Mouse (Mus musculus): ENCODE results near the gene Ank2.

GRCm38 (mm10) chr3:127213534-127213933 lies 285.6 kb downstream of the Ank2 start:
- TF ChIP-seq CTCF (IDR thresholded peaks at IDR 0.05; ENCODE audit: low read depth) (no peak), EP300 (IDR thresholded peaks at IDR 0.05; ENCODE audit: low read depth) (no peak)

Measured in liver, postnatal 0 days (tissue).